ENCODE assay signal across 10 mouse cellular contexts in the genomic region with DNA sequence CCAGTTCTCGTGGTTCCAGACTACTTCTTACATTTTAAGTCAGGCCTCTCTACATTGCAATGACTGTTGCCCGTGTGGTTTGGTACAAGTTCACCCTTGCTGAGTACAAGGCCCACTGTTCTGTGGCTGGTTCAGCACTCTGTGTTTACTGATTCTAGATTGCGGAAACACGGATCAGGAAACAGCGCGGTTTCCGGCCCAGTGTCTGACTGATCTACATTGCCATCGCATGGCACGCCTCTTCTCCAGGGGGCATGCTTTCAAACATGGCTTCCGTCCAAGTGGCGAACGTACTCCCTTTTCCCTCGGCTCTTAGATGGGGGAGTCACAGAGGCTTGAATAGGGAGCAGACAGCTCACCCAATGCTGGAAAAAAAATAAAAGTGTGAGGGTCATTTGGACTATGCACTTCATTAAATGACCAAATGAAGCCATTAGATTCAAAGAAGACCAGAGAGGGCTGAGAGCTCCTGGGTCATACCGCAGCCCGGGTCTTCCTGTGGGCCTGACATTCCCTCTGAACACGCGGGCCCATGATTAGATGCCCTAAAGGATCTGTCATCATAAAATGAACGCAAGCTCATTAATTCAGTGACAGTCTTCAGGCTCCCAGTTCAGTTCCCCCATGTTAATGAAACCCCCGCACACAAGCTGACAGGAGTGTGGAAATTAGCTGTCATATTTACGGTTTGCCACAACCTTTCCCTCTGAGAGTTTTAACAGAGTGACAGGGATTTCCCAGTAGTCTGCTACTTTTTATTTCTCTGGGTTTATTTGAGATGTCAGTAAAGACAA.
DNase-seq lines count a peak whose midpoint lies in the region; ATAC-seq and TF ChIP-seq lines count a peak whose summit lies in the region.
"Had no signal": no experiment of that assay in that cellular context is flagged by ENCODE, and none has a peak within 500 bp of the region (broad histone marks: within the 10 kb centered on the region; RNA-seq: fewer than 3 reads in every experiment).

No protein-coding gene starts in this region.

- no peak overlapping the region for H3K4me3 ChIP-seq in midbrain, embryonic 12.5 days
- H3K4me3 ChIP-seq in midbrain, embryonic 10.5 days: no peak overlapping the region
- no peak overlapping the region for H3K4me3 ChIP-seq in midbrain, postnatal 0 days (ENCODE audit: low read depth, low read length)
- H3K4me3 ChIP-seq: heart, adult 2 months; limb, embryonic 10.5 days had no signal

- 82% methylated on average over 20 of the region's 20 CpGs for WGBS in midbrain, embryonic 12.5 days
- 93% methylated on average over 20 of the region's 20 CpGs for WGBS in midbrain, embryonic 10.5 days
- 56% methylated on average over 20 of the region's 20 CpGs for WGBS in midbrain, postnatal 0 days

- no peak overlapping the region for H3K9ac ChIP-seq in midbrain, embryonic 12.5 days (replicated peaks)
- no peak overlapping the region for H3K9ac ChIP-seq in midbrain, postnatal 0 days (replicated peaks; ENCODE audit: low read length, poor library complexity, severe bottlenecking)

- peaks cover 10% of the 10 kb centered on the region for H3K4me1 ChIP-seq in midbrain, embryonic 12.5 days
- no peaks in the 10 kb centered on the region for H3K4me1 ChIP-seq in midbrain, embryonic 10.5 days
- H3K4me1 ChIP-seq in midbrain, postnatal 0 days (ENCODE audit: insufficient read depth, low read length): peaks cover 4% of the 10 kb centered on the region; the same call in 1 of the 2 replicates

- no peak for TF ChIP-seq CTCF in midbrain, postnatal 0 days (IDR thresholded peaks at IDR 0.05)

- no peak overlapping the region for H3K4me2 ChIP-seq in midbrain, embryonic 12.5 days (replicated peaks)
- H3K4me2 ChIP-seq in midbrain, postnatal 0 days (ENCODE audit: low read depth, low read length, poor library complexity, severe bottlenecking): no peak overlapping the region

- no peaks in the 10 kb centered on the region for H3K27me3 ChIP-seq in midbrain, embryonic 12.5 days
- no peaks in the 10 kb centered on the region for H3K27me3 ChIP-seq in midbrain, embryonic 10.5 days (ENCODE audit: low read depth, poor library complexity, severe bottlenecking)
- H3K27me3 ChIP-seq in midbrain, postnatal 0 days (ENCODE audit: insufficient read depth, low read length): no peaks in the 10 kb centered on the region

- H3K27ac ChIP-seq in midbrain, embryonic 12.5 days (replicated peaks): no peak overlapping the region
- H3K27ac ChIP-seq in midbrain, embryonic 10.5 days (replicated peaks): no peak overlapping the region
- peak overlapping the region; percentile 19; the same call in 1 of the 2 replicates for H3K27ac ChIP-seq in midbrain, postnatal 0 days (ENCODE audit: low read depth, low read length)
- H3K27ac ChIP-seq: heart, adult 2 months; limb, embryonic 10.5 days had no signal

- no peak for DNase-seq in midbrain, embryonic 10.5 days (ENCODE audit: low spot score)
- peak; percentile 21 for DNase-seq in brain, adult 2 months (ENCODE audit: low read depth, low spot score)
- peak; percentile 35 to 48 for DNase-seq in kidney, adult 8-10 months
- DNase-seq in midbrain, postnatal 0 days (ENCODE audit: low spot score): no peak
- DNase-seq in gastrocnemius, adult 18-20 months (ENCODE audit: low spot score): no peak
- no peak for DNase-seq in thymus, postnatal 4 days
- DNase-seq in embryo, embryonic 10.5 days (ENCODE audit: low spot score): no peak

- no peaks in the 10 kb centered on the region for H3K9me3 ChIP-seq in midbrain, embryonic 12.5 days
- no peaks in the 10 kb centered on the region for H3K9me3 ChIP-seq in midbrain, embryonic 10.5 days (replicated peaks)
- H3K9me3 ChIP-seq in midbrain, postnatal 0 days (ENCODE audit: low read length): no peaks in the 10 kb centered on the region
- H3K9me3 ChIP-seq: limb, embryonic 10.5 days had no signal

- peak; percentile 44; the same call in 1 of the 2 replicates for ATAC-seq in midbrain, embryonic 12.5 days (ENCODE audit: low FRiP score, low read depth)
- ATAC-seq in midbrain, postnatal 0 days (ENCODE audit: low FRiP score): peak; percentile 45; the same call in 1 of the 2 replicates

- H3K36me3 ChIP-seq in midbrain, embryonic 12.5 days: no peaks in the 10 kb centered on the region
- no peaks in the 10 kb centered on the region for H3K36me3 ChIP-seq in midbrain, embryonic 10.5 days
- no peaks in the 10 kb centered on the region for H3K36me3 ChIP-seq in midbrain, postnatal 0 days (ENCODE audit: insufficient read depth, low read length)
- H3K36me3 ChIP-seq: limb, embryonic 10.5 days had no signal

Comparison
In these comparisons a context has a peak if more than half of its experiments do, and no peak if none do; other contexts are left out.
1. DNase-seq: peak in brain, adult 2 months (single experiment) and kidney, adult 8-10 months (2 of 2); none in midbrain, embryonic 10.5 days (single experiment), midbrain, postnatal 0 days (single experiment), gastrocnemius, adult 18-20 months (single experiment), thymus, postnatal 4 days (single experiment) and embryo, embryonic 10.5 days (single experiment).